Mouse (Mus musculus): ENCODE results near the gene Lhx1. TPM values are rescaled to one million over a fixed set of nuclear protein-coding genes. Genes with fewer than 3 reads are reported as not detected.

Lhx1 gene
- 30.0 and 37.6 TPM in 2 replicates for polyA plus RNA-seq (2015; fragmentation: Nextera tagmentation; extraction: Ambion mirVana)

GRCm38 (mm10) chr11:84525421-84526274, at the start of gene Lhx1:
Lhx1 (minus strand) TSS chr11:84525535.
- peak; percentile 90 for ATAC-seq (ENCODE audit: low FRiP score)
- no peaks in the 10 kb centered on the region for H3K36me3 ChIP-seq
- H3K27me3 ChIP-seq (replicated peaks) = peaks cover 82% of the 10 kb centered on the region
- peaks cover 48% of the 10 kb centered on the region for H3K4me1 ChIP-seq
- peak within 1 kb of the TSS; percentile 70 for H3K4me2 ChIP-seq
- under 1% methylated on average over 64 of the region's 64 CpGs for WGBS
- peak within 1 kb of the TSS; percentile 62 for H3K9ac ChIP-seq (replicated peaks)
- H3K27ac ChIP-seq (replicated peaks) = peak within 1 kb of the TSS; percentile 83
- peak within 1 kb of the TSS; percentile 50 for H3K4me3 ChIP-seq (replicated peaks)
- no peaks in the 10 kb centered on the region for H3K9me3 ChIP-seq (replicated peaks)

DNA sequence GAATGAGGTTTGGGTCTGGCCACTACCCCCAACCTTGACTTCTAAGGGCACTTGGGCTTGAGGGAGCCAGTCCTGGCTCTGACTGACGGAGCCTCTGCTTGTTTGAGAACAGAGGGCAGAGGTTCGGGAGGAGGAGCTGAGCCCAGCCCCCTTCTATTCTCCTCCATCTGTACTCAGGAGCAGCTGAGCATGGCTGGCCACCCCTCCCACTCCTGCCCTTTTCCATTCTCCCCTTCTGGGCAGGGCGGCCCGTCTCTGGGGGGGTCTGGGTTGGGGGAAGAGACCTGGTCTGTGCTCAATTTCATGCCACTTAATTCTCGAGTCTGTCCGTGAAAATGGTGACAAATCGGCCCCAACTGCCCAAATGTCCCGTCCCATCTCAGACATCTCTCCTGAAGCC, 49.5 kb upstream of the Lhx1 start:
- ATAC-seq (ENCODE audit: low FRiP score) = no peak
- no peaks in the 10 kb centered on the region for H3K36me3 ChIP-seq
- H3K4me1 ChIP-seq = peaks cover 22% of the 10 kb centered on the region
- no peak overlapping the region for H3K4me2 ChIP-seq
- no peak overlapping the region for H3K9ac ChIP-seq (replicated peaks)
- H3K4me3 ChIP-seq (replicated peaks) = no peak overlapping the region
- H3K27ac ChIP-seq (replicated peaks) = no peak overlapping the region
- peaks cover 14% of the 10 kb centered on the region; the same call in 1 of the 2 replicates for H3K27me3 ChIP-seq (replicated peaks)
- H3K9me3 ChIP-seq (replicated peaks) = no peaks in the 10 kb centered on the region
- WGBS = 9% methylated on average over 8 of the region's 8 CpGs

- Histone ChIP-seq H3K4me3 (replicated peaks) (no peak overlapping the region), H3K27me3 (replicated peaks) (peaks cover 14% of the 10 kb centered on the region; the same call in 1 of the 2 replicates), H3K36me3 (no peaks in the 10 kb centered on the region), H3K4me1 (peaks cover 24% of the 10 kb centered on the region), H3K9me3 (replicated peaks) (no peaks in the 10 kb centered on the region), H3K27ac (replicated peaks) (no peak overlapping the region), H3K4me2 (no peak overlapping the region), H3K9ac (replicated peaks) (no peak overlapping the region)
- no peak for ATAC-seq (ENCODE audit: low FRiP score)
- 45% methylated on average over 8 of the region's 8 CpGs for WGBS
These were observed 48.3 kb upstream of the Lhx1 start for GRCm38 (mm10) chr11:84573637-84574036.

GRCm38 (mm10) chr11:84570812-84571211, 45.5 kb upstream of the Lhx1 start:
- 69% methylated on average over 5 of the region's 5 CpGs for WGBS
- Histone ChIP-seq H3K27me3 (replicated peaks) (peaks cover 18% of the 10 kb centered on the region), H3K4me3 (replicated peaks) (no peak overlapping the region), H3K27ac (replicated peaks) (no peak overlapping the region), H3K36me3 (no peaks in the 10 kb centered on the region), H3K4me1 (peaks cover 31% of the 10 kb centered on the region), H3K9me3 (replicated peaks) (no peaks in the 10 kb centered on the region), H3K9ac (replicated peaks) (no peak overlapping the region), H3K4me2 (no peak overlapping the region)
- no peak for ATAC-seq (ENCODE audit: low FRiP score)

- WGBS = 32% methylated on average over 12 of the region's 12 CpGs
- Histone ChIP-seq H3K4me1 (peaks cover 31% of the 10 kb centered on the region), H3K4me3 (replicated peaks) (no peak overlapping the region), H3K4me2 (peak overlapping the region; percentile 27), H3K27ac (replicated peaks) (no peak overlapping the region), H3K9ac (replicated peaks) (peak overlapping the region; percentile 17; the same call in 1 of the 2 replicates), H3K36me3 (no peaks in the 10 kb centered on the region), H3K27me3 (replicated peaks) (peaks cover 14% of the 10 kb centered on the region), H3K9me3 (replicated peaks) (no peaks in the 10 kb centered on the region)
- ATAC-seq (ENCODE audit: low FRiP score) = 0 out of 2 replicates have a peak, but pooled peaks have one; percentile 17
These were observed 45.1 kb upstream of the Lhx1 start for GRCm38 (mm10) chr11:84570392-84570791.

DNA sequence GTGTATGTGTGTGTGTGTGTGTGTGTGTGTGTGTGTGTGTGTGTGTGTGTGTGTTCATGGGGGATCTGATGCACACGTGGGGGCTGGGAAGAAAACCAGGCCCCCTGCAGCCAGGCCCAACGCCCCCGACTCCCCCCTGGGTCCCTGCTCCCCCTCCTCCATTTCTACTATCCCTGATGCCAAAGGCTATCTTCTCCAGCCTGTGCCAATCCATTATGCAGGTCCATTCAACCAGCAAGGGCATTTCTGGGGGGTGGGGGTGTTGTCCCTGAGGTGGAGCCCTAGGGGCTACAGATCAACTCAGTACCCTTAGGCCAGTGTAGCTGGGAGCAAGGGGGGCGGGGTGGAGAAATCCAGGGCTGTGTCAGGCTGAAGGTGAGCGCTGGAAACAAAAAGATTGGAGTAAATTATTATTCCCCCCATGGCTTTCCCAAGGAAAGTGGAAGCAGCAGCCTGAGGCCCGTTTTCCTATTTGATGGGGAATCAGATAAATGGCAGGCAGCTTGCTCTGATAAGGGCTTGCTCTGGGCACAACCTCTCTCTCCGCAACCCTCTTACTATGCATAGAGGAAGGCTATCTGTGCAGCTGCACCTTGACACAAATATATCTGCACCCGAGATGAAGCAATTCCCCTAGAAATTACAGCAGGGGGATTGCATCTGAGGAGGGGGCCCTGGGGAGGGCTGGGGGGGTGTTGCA, 43.9 kb upstream of the Lhx1 start:
- Histone ChIP-seq H3K4me1 (peaks cover 28% of the 10 kb centered on the region), H3K9me3 (replicated peaks) (no peaks in the 10 kb centered on the region), H3K36me3 (no peaks in the 10 kb centered on the region), H3K9ac (replicated peaks) (no peak overlapping the region), H3K27me3 (replicated peaks) (peaks cover 11% of the 10 kb centered on the region; the same call in 1 of the 2 replicates), H3K27ac (replicated peaks) (no peak overlapping the region), H3K4me2 (no peak overlapping the region), H3K4me3 (replicated peaks) (no peak overlapping the region)
- 41% methylated on average over 7 of the region's 8 CpGs for WGBS
- no peak for ATAC-seq (ENCODE audit: low FRiP score)

DNA sequence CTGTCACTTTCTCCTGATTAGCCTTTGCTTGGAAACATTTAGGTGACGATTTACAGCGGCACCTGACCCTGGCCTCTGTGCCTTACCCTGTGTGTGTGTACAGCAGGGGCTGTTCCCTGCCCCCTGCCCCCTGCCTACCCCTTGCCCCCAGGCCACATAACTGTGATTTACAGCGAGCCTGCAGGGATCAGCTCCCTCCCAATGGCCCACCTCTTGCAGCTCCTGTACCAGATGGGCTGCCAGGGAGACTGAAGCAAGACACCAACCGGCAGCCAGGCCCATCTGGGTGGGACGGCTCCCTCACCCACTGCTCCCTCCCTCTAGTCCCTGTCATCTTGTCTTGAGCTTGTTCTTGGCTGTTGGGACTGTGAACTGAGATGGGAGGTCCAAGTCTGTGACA, 43.1 kb upstream of the Lhx1 start:
- Histone ChIP-seq H3K36me3 (no peaks in the 10 kb centered on the region), H3K4me2 (no peak overlapping the region), H3K27ac (replicated peaks) (no peak overlapping the region), H3K9ac (replicated peaks) (no peak overlapping the region), H3K27me3 (replicated peaks) (peaks cover 15% of the 10 kb centered on the region), H3K9me3 (replicated peaks) (no peaks in the 10 kb centered on the region), H3K4me1 (peaks cover 34% of the 10 kb centered on the region), H3K4me3 (replicated peaks) (no peak overlapping the region)
- 18% methylated on average over 5 of the region's 5 CpGs for WGBS
- no peak for ATAC-seq (ENCODE audit: low FRiP score)

DNA sequence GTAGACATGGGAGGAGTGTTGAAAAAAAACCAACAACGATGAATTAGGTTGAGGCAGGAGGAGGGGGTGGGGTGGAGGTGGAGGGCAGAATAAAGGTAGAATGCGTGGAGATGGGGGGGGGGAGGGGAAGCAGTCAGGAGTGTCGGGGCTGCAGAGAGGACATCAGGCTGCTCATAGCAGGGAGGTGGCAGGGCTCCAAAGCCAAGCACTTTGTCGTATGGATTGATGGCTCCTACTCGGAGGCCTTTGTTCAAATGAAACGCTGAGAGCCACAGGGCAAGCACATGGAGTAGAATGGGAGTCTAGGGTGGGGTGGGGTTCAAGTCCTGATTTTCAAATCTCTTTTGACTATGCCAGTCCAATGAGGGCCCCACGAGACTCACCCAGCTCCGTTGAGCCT, 41.4 kb upstream of the Lhx1 start:
- ATAC-seq (ENCODE audit: low FRiP score) = no peak
- no peaks in the 10 kb centered on the region for H3K9me3 ChIP-seq (replicated peaks)
- peaks cover 43% of the 10 kb centered on the region for H3K4me1 ChIP-seq
- WGBS = 26% methylated on average over 8 of the region's 8 CpGs
- peaks cover 17% of the 10 kb centered on the region for H3K27me3 ChIP-seq (replicated peaks)
- H3K9ac ChIP-seq (replicated peaks) = no peak overlapping the region
- H3K4me3 ChIP-seq (replicated peaks) = no peak overlapping the region
- no peak overlapping the region for H3K27ac ChIP-seq (replicated peaks)
- no peak overlapping the region for H3K4me2 ChIP-seq
- H3K36me3 ChIP-seq = no peaks in the 10 kb centered on the region

GRCm38 (mm10) chr11:84565224-84565623, 39.9 kb upstream of the Lhx1 start:
- Histone ChIP-seq H3K9me3 (replicated peaks) (no peaks in the 10 kb centered on the region), H3K27ac (replicated peaks) (no peak overlapping the region), H3K4me2 (no peak overlapping the region), H3K9ac (replicated peaks) (no peak overlapping the region), H3K36me3 (no peaks in the 10 kb centered on the region), H3K27me3 (replicated peaks) (peaks cover 17% of the 10 kb centered on the region), H3K4me1 (peaks cover 38% of the 10 kb centered on the region), H3K4me3 (replicated peaks) (no peak overlapping the region)
- no peak for ATAC-seq (ENCODE audit: low FRiP score)
- WGBS = 92% methylated on average over 3 of the region's 3 CpGs

DNA sequence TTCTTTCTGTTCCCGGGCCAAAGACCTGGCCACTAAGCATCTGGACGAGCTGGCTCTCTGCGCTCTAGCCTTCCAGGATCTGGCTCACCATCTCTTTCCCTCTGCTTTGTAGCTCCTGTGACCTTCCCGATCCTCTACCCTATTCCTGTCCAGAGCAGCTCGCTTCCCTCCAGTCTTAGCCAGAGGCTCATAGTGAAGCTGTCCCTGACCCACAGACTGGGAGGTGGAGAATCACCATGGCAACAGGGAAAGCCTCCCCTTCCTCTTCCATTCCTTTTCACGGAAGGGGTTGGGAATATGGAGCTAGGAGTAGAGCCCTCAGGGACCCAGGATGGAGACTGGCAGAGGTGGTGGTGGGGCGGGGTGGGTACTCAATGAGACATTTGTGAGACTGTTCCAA, 38.0 kb upstream of the Lhx1 start:
- ATAC-seq (ENCODE audit: low FRiP score) = peak; percentile 41; the same call in 1 of the 2 replicates
- H3K27me3 ChIP-seq (replicated peaks) = peaks cover 15% of the 10 kb centered on the region
- H3K4me3 ChIP-seq (replicated peaks) = no peak overlapping the region
- H3K9ac ChIP-seq (replicated peaks) = no peak overlapping the region; the same call in 1 of the 2 replicates
- peaks cover 23% of the 10 kb centered on the region for H3K4me1 ChIP-seq
- 33% methylated on average over 7 of the region's 7 CpGs for WGBS
- no peak overlapping the region for H3K4me2 ChIP-seq
- no peaks in the 10 kb centered on the region for H3K9me3 ChIP-seq (replicated peaks)
- no peak overlapping the region for H3K27ac ChIP-seq (replicated peaks)
- H3K36me3 ChIP-seq = no peaks in the 10 kb centered on the region

- H3K4me2 ChIP-seq = no peak overlapping the region
- no peak for ATAC-seq (ENCODE audit: low FRiP score)
- no peak overlapping the region for H3K27ac ChIP-seq (replicated peaks)
- H3K4me3 ChIP-seq (replicated peaks) = no peak overlapping the region
- no peaks in the 10 kb centered on the region for H3K9me3 ChIP-seq (replicated peaks)
- 16% methylated on average over 9 of the region's 9 CpGs for WGBS
- no peaks in the 10 kb centered on the region for H3K36me3 ChIP-seq
- no peak overlapping the region; the same call in 1 of the 2 replicates for H3K9ac ChIP-seq (replicated peaks)
- peaks cover 12% of the 10 kb centered on the region for H3K27me3 ChIP-seq (replicated peaks)
- H3K4me1 ChIP-seq = peaks cover 20% of the 10 kb centered on the region
These were observed 37.5 kb upstream of the Lhx1 start for GRCm38 (mm10) chr11:84562758-84563347.
